Mouse (Mus musculus) heart, postnatal 0 days (tissue): ENCODE measurements at regions not wholly inside any gene's neighbourhood (a gene's known extent, or its start where the extent isn't known, plus 50 kb on each side); places are given as distances from the start of the nearest gene placed in this dataset.

ENCODE experiments used
- ATAC-seq: fragments of 200-750 bp; cut with Nextera tagmentation; 2 replicates; pipeline ENCODE4 v1.8.0; 2017; ENCODE audit warnings: low read depth, moderate number of reproducible peaks, moderate library complexity; ENCODE audit not compliant: insufficient read depth
- DNase-seq: peaks from one replicate; pipeline ENCODE4 v3.0.0-alpha.2; 2016; ENCODE audit warnings: low spot score
- H3K27ac ChIP-seq: fragments of 300-500 bp; sonication (generic); 2 replicates; pipeline ENCODE4 v1.5.1; 2014; ENCODE audit warnings: low read depth, mild to moderate bottlenecking
- H3K27me3 ChIP-seq: fragments of 300-500 bp; sonication (generic); 2 replicates; pipeline ENCODE4 v1.6.1; 2014; ENCODE audit warnings: low read length, mixed read lengths; ENCODE audit not compliant: control insufficient read depth, insufficient read depth
- H3K36me3 ChIP-seq: fragments of 300-500 bp; sonication (generic); replicated peaks from 2 replicates; pipeline ENCODE4 v1.6.1; 2014; ENCODE audit warnings: low read length, mixed read lengths; ENCODE audit not compliant: control insufficient read depth, insufficient read depth
- H3K4me1 ChIP-seq: fragments of 300-500 bp; sonication (generic); 2 replicates; pipeline ENCODE4 v1.6.1; 2014; ENCODE audit warnings: antibody characterized with exemption; ENCODE audit not compliant: control insufficient read depth, insufficient read depth
- H3K4me2 ChIP-seq: fragments of 300-500 bp; sonication (generic); 2 replicates; pipeline ENCODE4 v1.6.1; 2014; ENCODE audit warnings: low read depth, mild to moderate bottlenecking, low read length, moderate library complexity
- H3K4me3 ChIP-seq: fragments of 300-500 bp; sonication (generic); 2 replicates; pipeline ENCODE4 v1.5.1; 2014; ENCODE audit warnings: low read depth, low read length
- H3K9ac ChIP-seq: fragments of 300-500 bp; sonication (generic); replicated peaks from 2 replicates; pipeline ENCODE4 v1.6.1; 2014; ENCODE audit warnings: low read depth, low read length, mixed read lengths
- H3K9me3 ChIP-seq: fragments of 300-500 bp; sonication (generic); replicated peaks from 2 replicates; pipeline ENCODE4 v1.6.1; 2016; ENCODE audit warnings: low read length; ENCODE audit not compliant: control insufficient read depth
- CTCF ChIP-seq: IDR thresholded peaks from 2 replicates; pipeline ENCODE4 v1.5.1; 2016; ENCODE audit warnings: antibody characterized with exemption, control low read depth, low read depth
- EP300 ChIP-seq: IDR thresholded peaks from 2 replicates; pipeline ENCODE4 v1.6.1; 2016; ENCODE audit warnings: antibody characterized with exemption, low read depth
- WGBS: fragments of 180-500 bp; shearing (Covaris S2); extraction: QIAGEN DNeasy Blood & Tissue Kit; methylation state at CpG from one replicate; pipeline ENCODE4 v1.1.7; 2014; 5-methylcytosine and 5-hydroxymethylcytosine counted together

- DNase-seq (no peak), ATAC-seq (no peak)
- Histone ChIP-seq H3K4me2 (no peak overlapping the region), H3K27me3 (no peaks in the 10 kb centered on the region), H3K9me3 (no peaks in the 10 kb centered on the region), H3K4me1 (no peaks in the 10 kb centered on the region), H3K4me3 (no peak overlapping the region), H3K36me3 (no peaks in the 10 kb centered on the region), H3K27ac (no peak overlapping the region), H3K9ac (no peak overlapping the region)
- no peak for TF ChIP-seq EP300
- no peak for TF ChIP-seq CTCF
- WGBS, result 18% methylated on average over 3 of the region's 3 CpGs
Measured at GRCm38 (mm10) chr10:21462915-21463314, 85.8 kb downstream of the Aldh8a1 start.

- WGBS, result 2% methylated on average over 15 of the region's 15 CpGs
- H3K4me1 ChIP-seq, result no peaks in the 10 kb centered on the region
- DNase-seq, result peak; percentile 69
- no peak overlapping the region for H3K4me3 ChIP-seq
- H3K9ac ChIP-seq, result no peak overlapping the region
- peak; percentile 94 for TF ChIP-seq CTCF
- TF ChIP-seq EP300, result no peak
- peak overlapping the region; percentile 31 for H3K4me2 ChIP-seq
- no peaks in the 10 kb centered on the region for H3K27me3 ChIP-seq
- ATAC-seq, result peak; percentile 51; the same call in 1 of the 2 replicates
- H3K27ac ChIP-seq, result no peak overlapping the region
- H3K9me3 ChIP-seq, result no peaks in the 10 kb centered on the region
- H3K36me3 ChIP-seq, result no peaks in the 10 kb centered on the region
Measured at GRCm38 (mm10) chr10:21465362-21465761, 88.3 kb downstream of the Aldh8a1 start.

- no peak for DNase-seq
- Histone ChIP-seq H3K4me3 (no peak overlapping the region), H3K4me1 (no peaks in the 10 kb centered on the region), H3K36me3 (no peaks in the 10 kb centered on the region), H3K27ac (no peak overlapping the region), H3K9me3 (no peaks in the 10 kb centered on the region), H3K9ac (no peak overlapping the region), H3K27me3 (no peaks in the 10 kb centered on the region), H3K4me2 (peak overlapping the region; percentile 31; the same call in 1 of the 2 replicates)
- TF ChIP-seq EP300 (no peak), CTCF (no peak)
- no peak for ATAC-seq
- WGBS, result 67% methylated on average over 7 of the region's 7 CpGs
Measured at GRCm38 (mm10) chr10:21465806-21466377, 88.8 kb downstream of the Aldh8a1 start.

GRCm38 (mm10) chr10:21467425-21468085 lies 90.5 kb downstream of the Aldh8a1 start:
- Histone ChIP-seq H3K4me1 (no peaks in the 10 kb centered on the region), H3K27ac (no peak overlapping the region), H3K9ac (no peak overlapping the region), H3K9me3 (no peaks in the 10 kb centered on the region), H3K4me3 (no peak overlapping the region), H3K4me2 (no peak overlapping the region), H3K36me3 (no peaks in the 10 kb centered on the region), H3K27me3 (no peaks in the 10 kb centered on the region)
- no peak for TF ChIP-seq EP300
- ATAC-seq, result no peak
- 59% methylated on average over 4 of the region's 4 CpGs for WGBS
- DNase-seq, result no peak

GRCm38 (mm10) chr10:21468421-21468820 lies 91.3 kb downstream of the Aldh8a1 start:
- ATAC-seq (no peak), DNase-seq (no peak)
- no peak for TF ChIP-seq CTCF
- Histone ChIP-seq H3K9ac (no peak overlapping the region), H3K4me2 (no peak overlapping the region), H3K36me3 (no peaks in the 10 kb centered on the region), H3K4me1 (no peaks in the 10 kb centered on the region), H3K4me3 (no peak overlapping the region), H3K27me3 (no peaks in the 10 kb centered on the region), H3K9me3 (no peaks in the 10 kb centered on the region), H3K27ac (no peak overlapping the region)
- WGBS, result 85% methylated on average over 10 of the region's 10 CpGs

- Histone ChIP-seq H3K27me3 (no peaks in the 10 kb centered on the region), H3K4me1 (no peaks in the 10 kb centered on the region), H3K27ac (no peak overlapping the region), H3K4me3 (no peak overlapping the region), H3K36me3 (no peaks in the 10 kb centered on the region), H3K4me2 (no peak overlapping the region), H3K9ac (no peak overlapping the region), H3K9me3 (no peaks in the 10 kb centered on the region)
- DNase-seq (no peak), ATAC-seq (no peak)
- 8% methylated on average over 1 of the region's 1 CpGs for WGBS
- TF ChIP-seq CTCF, result no peak
- TF ChIP-seq EP300, result no peak
Measured at GRCm38 (mm10) chr10:21469961-21470360, 92.9 kb downstream of the Aldh8a1 start.
